Mouse (Mus musculus) olfactory bulb, adult 2 months (tissue): ENCODE results near the gene Ptms.
A peak's percentile ranks its signal among the peaks of the same experiment; 100 is the strongest.

Experiments used
- CTCF ChIP-seq: fragments of 200-500 bp; IDR thresholded peaks from 2 replicates; pipeline ENCODE4 v1.5.1; 2012; ENCODE audit warnings: low read depth, mild to moderate bottlenecking, low read length, moderate library complexity; ENCODE audit not compliant: insufficient read depth
- POLR2A ChIP-seq: fragments of 200-500 bp; IDR thresholded peaks from 2 replicates; pipeline ENCODE4 v1.6.1; 2012; ENCODE audit warnings: mild to moderate bottlenecking, low read depth, low read length, moderate library complexity; ENCODE audit not compliant: insufficient read depth

DNA sequence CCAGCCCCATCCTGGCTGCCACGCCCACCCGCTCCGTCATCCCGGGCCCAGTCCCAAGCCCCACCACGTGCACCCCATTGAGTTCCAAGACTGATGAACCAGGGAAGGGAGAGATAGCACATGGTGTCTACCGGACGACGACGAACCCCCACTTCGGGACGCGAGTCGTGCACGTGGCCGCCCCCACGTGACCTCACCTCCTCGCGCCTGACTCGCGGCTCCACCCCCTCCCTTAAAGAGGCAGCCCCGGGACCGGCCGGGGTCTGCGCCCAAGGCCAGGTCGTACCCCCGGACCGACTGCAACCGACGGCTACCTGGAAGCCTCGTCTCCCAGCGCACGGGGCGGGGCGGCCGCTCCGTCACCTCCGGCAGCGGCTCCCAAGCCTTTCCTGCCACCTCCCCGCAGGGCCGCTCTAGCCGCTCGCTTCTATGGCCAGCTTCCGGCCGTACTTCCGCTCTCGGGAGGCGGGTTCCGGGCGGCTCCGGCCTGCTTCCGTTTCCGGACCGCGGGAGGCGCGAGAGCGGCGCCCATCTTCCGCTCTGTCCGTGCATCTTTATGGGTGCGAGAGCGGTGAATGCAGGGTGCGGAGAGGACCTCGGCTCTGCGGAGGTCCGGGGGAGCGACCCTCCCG is 45.3 kb upstream of the Ptms start, which contains the start of gene Cops7a:
- TF ChIP-seq POLR2A (peak; percentile 60), CTCF (no peak)
